Mouse (Mus musculus): Measurements from ENCODE around the gene Cttnbp2nl.

Gene Cttnbp2nl

DNA sequence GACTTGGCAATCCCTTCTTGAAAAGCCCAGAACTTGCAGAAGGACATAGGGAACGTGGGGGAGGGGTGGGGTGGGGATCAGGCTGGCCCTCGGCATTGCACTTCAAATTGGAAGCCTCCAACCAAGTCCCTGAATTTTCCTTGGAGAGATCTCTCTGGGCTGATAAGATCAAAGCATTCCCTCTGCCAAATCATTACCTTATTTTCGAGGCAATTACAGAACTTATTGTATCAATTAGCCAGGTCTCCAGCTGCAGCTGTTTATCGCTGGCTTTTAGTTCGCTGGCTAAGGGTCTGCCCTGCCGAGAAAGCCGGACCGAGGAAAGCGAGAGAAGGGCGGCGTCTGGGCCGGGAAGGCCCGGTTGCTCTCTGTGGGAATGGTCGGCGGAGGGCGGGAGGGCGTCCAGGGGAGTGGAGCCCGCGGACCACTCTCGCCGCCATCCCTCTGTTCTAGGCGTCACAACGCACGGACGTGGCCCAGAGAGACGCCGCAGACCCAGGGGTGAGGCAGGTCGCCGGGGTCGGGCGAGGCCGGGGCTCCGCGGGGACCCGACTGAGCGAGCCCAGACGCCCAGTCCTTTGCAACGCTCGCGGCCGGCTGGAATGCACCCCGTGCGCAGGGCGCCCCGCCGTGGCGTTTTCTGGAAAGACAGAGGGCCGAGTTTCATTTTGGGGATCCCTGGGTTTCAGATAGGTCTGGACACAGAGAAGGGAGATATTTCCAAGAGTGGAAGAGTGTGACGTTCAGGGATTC, 85.2 kb downstream of the Cttnbp2nl start:
- peak; percentile 91 for DNase-seq (ENCODE audit: extremely low read depth, insufficient read length, low spot score)

DNA sequence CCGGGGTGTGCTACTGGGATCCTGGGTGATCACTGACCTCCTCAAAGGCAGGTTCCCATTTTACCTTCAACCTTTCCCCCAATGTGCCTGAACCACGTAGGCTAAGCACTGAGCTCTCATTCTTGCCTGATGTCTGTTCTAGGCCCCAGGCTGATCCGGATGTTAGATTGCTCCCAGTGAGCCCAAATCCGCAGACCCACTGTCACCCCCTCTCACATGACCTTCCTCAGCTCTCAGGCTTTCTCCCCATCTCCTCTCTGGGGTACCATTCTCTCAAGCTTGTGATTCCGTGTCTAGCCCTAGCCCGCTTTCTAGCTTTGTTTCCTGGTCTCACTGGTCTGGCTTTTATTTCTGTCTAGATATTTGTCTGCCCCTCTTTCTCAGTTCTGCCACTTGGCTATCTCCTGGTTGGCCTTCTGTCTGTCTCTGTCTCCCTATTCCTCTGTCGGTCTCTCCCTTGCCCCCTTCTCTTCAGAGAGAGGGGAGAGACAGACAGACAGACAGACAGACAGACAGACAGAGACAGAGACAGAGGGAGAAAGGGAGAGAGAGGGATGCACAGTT, 86.9 kb downstream of the Cttnbp2nl start:
- no peak for DNase-seq (ENCODE audit: extremely low read depth, insufficient read length, low spot score)

DNA sequence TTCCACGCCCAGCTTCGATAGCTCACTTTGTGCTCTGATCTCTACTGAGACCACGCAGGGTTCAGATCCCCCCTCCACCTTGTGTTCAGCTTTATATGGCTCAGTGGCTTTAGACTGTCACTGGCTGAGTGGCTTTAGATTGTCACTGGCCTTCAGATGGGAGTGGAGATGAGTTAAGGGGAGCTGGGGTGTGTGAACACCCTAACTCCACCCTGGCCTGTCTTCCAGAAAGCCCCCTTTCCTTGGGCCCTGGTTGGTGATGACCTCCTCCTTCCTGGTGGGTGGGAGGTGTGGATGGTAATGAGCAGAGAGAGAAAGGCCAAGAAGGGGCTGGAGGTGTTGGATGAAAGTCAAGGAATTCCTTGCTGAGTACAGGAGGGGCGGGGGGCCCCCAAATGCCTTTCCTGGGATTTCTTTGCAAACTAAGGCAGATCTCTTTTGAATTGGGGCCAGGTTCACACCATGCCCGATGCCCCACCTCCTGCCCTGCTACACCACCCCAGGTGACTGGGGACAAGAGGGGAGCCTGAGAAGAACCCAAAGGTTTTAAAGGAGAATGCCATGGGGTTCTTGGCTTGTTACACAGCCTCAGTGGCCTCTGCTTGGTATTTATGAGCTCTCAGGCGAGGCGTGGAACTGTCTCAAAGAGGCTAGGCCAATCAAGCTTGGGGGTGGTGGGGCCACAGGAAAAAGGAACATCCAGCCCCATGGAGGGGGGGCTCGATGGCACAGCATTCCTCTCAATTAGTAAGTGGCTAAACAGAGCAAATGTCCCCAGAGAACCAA, 87.7 kb downstream of the Cttnbp2nl start:
- DNase-seq (ENCODE audit: extremely low read depth, insufficient read length, low spot score): no peak

DNA sequence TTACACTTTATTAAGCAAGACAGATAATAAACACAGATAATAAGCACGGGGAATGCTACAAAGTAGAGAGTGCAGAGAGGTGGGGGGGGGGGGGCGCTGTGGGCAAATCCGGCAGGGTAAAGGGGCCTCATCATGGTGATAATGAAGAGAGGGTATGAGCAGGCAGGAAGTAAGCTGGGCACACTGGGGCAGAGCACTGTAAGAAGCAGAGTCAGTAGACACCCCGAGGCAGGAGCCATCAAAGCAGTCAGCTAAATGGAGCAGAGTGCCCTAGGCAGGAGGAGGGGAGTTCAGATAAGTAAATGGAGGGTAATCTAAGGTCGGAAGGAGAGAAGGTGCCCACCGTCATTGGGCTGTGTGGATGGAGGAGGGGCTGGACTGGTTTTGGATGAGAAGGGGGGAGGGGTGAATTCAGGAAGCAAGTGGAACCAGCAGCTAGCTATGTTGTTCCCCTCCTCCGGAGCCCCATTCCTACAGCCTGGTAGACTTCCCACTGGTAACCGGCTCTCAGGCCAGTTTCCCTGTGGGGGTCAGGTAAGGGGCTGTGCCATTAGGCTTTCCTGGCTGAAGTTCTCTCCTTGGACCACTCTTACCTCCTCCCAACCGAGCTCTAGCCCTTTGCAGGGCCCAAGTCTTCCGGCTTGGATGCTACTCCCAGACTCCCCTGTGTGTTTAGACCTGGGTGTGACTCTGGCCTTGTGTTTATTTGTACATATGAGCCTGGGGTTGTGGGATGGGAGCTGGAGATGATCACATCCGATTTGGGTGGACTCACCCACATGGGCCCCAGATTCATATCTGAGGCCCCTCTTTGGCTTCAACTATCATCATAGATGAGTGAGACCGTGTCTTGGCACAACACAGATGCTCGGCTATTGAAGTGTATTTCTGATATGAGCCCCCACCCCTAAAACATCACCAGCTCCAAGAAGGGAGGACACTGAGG, 89.3 kb downstream of the Cttnbp2nl start:
- no peak for DNase-seq (ENCODE audit: extremely low read depth, insufficient read length, low spot score)

DNA sequence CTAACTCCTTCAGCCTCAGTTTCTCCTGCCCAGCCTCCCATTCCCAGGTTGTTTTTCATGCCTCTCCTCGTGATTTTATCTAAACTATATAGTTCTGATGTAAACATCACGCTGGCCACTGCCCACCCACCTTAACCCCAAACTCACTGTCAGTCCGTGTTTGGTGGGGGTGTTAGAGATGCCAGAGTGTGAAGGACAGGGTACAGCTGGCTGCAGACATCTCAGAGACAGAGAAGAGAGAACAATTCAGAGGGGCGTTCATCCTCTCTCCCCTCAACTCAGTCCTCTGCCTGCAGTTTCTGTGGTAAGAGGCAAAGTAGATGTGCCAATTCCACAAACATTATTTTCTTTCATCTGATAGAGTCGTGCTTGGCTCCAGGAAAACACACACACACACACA, 90.1 kb downstream of the Cttnbp2nl start:
- no peak for DNase-seq (ENCODE audit: extremely low read depth, insufficient read length, low spot score)

DNA sequence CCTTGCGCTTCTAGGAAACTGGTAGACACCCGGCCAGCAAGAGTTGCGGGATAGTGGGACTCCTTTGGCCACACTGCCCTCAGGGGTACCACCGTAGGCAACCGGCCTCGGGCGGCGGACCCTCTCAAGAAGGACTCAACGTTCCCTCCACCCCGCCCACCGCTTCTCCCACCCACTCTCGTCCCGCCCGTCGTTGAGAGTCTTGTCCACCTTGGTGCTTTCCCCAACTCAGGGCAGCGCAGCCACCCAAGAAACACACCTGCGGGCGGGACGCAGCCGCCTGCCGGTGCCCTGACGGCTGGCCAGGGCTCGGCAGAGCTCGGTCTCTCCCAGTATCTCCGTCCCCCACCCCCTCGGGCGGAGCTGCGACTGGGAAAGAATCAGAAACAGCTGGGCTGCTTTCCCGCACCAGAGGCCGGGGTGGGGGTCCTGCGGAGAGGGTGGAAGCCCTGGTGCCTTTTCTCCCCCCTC, 90.8 kb downstream of the Cttnbp2nl start:
- no peak for DNase-seq (ENCODE audit: extremely low read depth, insufficient read length, low spot score)

DNA sequence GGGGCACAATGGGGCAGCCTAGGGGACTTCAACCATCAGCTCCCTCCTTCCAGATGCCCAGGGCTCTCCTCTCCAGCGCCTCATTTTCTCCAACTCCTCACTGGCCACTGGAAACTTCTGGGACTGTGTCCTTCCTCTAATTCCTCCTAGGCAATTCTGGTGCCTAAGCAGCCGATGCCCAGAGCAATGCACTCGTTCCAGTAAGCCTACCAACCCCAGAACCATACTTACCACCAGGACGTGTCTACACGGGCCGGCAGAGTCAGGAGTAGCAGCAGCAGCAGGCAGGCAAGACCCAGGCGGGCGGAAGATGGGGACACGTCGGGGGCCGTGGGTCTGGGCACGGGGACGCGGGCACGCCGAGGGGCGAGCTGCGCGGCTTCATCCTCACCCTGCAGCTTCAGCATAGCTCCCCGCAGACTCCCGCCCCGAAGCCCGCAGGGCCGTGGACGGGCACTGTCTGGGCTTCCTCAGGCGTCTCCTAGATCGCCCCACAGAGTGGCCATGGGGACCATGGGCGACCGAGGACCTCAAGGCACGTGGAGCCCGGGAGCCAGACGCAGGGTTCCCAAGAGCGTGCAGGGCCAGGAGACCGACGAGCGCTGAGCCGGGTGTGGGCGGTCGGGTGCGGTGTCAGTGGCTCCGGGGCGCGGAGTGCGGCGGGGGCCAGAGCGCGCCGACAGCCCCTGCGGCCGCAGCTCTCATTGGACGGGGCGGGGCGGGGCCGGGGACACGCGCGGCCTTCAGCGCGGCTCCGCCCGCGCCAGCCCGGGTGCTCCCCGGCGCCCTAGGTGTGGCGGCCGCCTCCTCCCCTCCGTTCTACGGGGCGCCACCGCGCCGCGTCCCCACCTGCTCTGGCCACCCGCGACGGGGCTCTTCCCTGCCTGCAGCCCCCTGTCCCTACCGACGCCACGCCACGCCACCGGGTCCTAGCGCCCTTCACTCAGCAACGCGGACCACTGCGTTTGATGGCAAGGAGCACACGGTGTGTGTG, 91.6 kb downstream of the Cttnbp2nl start, which contains the start of gene Wnt2b:
Gene Wnt2b, minus strand, starts transcription at position 856 of the 994 bp plus-strand sequence.
- DNase-seq (ENCODE audit: extremely low read depth, insufficient read length, low spot score): no peak

DNA sequence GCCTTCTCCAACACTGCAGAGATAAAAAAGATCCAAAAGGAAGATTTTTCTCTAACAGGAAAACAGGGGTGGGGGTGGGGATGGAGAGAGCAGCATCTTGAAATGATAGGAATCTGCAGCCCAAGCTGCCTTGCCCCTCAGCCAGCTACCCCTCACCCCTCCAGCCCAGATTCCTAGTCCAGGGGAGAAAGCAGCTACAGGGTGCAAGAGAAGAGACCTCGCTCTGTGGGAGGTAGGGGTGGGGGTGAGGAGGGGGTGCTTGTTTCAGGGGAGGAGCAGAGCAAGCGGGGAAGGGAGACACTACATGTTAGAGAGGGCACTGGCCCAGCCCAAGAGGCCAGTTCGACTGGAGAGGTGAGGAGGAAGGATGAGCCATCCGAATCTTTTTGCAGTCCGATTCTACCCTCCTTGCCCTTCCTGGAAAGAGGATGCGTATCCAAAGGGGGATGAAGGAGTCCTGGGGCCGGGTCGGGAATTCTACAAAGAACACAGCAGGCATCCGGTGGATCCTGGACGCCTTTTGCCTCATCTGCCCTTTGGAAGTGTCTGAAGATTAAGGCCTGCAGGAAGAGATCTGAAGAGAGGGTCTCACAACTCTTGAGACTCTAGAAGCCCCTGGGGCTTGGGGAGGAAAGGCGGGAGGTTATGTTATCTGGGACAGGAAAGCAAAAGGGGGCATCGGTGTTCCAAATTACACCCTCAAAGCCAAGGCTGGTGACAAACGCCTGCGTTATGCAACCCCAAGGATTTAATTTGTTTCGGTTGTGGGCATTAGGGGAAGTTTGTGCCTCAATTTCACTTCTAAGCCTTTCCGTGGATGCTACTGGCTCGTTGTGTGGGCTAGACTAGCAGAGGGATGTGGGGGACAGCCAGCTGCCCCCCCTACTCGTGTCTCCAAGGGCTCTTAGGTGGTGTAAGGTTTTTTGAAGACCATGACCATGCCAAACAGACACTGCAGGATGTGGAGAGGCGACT, 92.6 kb downstream of the Cttnbp2nl start:
- DNase-seq (ENCODE audit: extremely low read depth, insufficient read length, low spot score): no peak

DNA sequence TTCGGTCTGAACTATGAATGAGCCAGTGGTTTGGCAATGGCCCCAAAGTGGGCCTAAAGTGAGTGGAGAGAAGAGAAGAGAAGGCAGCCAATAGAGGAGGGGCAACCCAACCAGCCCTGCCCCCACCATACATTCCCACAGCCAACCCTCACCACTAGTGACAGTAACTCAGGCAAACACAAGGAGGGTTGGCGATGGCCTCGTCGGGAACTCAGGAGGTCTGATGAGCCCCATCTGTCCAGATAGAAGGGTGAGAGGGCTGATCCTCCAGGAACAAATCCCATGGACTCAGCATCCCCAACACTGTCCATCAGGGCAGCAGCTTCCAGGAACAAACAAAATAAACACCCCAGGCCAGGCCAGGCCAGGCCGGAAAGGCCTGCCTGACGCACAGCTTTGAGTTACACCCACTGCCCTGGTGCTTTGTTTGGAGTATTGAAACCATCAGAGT, 96.8 kb downstream of the Cttnbp2nl start:
- no peak for DNase-seq (ENCODE audit: extremely low read depth, insufficient read length, low spot score)

DNA sequence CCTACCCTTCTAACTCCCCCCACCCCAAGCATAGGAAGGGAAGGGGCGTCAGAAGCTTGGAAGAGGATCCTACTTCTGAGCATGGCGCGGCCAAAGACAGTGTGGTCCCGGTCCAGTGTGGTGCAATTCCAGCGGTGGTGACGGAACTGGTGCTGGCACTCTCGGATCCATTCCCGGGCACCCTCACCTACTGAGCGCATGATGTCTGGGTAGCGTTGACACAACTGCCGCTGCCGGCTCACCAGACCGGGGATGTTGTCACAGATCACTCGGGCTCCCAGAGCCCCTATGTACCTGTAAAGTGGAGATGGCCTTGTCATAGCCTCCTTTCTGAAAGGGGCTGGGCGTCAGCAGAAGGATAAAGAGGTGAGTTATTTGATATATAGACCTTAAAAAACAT, 98.4 kb downstream of the Cttnbp2nl start:
- no peak for DNase-seq (ENCODE audit: extremely low read depth, insufficient read length, low spot score)

DNA sequence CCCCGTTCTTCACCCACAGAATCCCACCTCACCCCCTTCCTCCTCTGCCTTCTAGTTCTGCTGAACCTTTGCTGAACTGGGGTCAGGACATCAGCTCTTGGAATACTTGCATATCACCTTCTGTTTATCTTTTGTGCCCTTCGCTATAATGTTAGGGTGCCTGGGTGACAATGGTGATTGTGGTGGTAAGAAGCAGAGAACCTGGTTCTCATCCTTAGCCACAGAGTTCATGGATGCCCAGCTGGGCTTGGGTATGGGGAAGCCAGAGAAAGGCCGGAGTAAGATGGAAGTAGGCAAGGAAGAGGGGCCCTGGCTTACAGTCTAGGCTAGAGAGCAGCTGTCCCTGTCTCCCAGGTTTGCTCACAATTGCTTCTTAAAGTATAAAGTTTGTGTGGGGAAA, 98.8 kb downstream of the Cttnbp2nl start:
- no peak for DNase-seq (ENCODE audit: extremely low read depth, insufficient read length, low spot score)

DNA sequence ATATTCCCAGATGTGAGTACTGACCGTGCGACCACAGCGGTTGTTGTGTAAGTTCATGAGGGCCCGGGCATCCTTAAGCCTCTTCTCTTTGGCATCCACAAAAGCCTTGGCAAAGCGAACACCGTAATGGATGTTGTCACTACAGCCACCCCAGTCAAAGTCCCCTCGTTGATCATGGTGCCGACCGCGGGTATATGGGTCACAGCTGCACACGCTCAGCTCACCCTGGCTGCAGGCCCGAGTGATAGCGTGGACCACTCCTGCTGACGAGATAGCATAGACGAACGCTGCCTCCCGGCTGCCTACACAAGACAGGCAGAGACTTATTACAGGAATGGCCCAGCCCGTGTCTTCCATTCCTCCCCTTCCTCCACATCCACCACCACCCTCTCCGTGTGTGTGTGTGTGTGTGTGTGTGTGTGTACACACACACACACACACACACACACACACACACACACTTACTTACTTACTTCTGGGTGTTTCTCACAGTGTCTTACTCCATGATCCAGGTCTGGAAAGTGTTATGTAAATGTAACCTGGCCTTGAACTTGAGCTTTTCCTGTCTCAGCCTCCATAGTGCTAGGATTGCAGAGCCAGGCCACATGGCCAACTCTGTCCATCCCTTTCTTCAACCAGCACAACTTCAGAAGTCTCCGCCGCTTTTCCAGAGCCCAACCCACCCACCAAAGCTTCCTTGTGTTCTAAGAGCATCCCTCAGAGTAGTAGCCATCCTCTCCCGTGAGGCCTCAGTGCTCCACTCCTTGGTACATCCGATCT, 99.9 kb downstream of the Cttnbp2nl start:
- no peak for DNase-seq (ENCODE audit: extremely low read depth, insufficient read length, low spot score)
